Mouse (Mus musculus): ENCODE results near the gene Uvssa.
"Not testable (repeated sequence)": the region's sequence is repeated elsewhere in the genome, so short reads cannot be mapped to it uniquely, and the experiment has no call there.

Uvssa gene

DNA sequence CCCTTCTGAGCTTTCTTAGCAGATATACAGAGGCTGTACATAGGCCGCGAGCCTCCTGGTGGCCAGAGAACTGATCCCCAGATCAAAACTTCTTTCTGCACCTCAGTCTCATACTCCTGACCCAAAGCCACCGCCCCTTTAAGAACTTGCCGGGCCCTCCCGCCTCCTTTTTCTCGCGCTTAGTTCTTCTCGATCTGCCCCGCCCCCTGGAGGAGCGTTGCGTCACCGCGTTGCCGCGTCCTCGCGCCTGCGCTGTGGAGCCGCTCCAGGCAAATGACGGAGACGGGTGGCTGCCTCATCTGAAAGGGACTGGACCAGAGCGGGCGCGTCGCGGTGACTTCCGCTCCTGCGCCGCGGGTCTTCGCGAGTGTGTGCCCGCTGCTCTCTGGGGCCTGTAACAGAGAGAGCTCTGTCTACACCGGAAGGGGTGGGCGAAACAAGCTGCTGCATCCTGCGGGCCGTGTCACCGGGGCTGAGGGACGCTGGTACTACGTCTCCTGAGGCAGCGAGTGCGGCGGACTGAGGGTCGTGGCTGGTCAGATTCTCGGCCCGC, at the start of gene Uvssa:
Uvssa (plus strand) TSS at position 248 of the 553 bp plus-strand sequence.
- peak; percentile 98 for DNase-seq

GRCm38 (mm10) chr5:33334381-33335272, 43.7 kb upstream of the Uvssa start:
- no peak for DNase-seq

- peak; percentile 97 for DNase-seq
Measured at GRCm38 (mm10) chr5:33335273-33335976, 42.9 kb upstream of the Uvssa start, which contains the start of gene Maea. Gene Maea, plus strand, starts transcription at chr5:33335509.

DNA sequence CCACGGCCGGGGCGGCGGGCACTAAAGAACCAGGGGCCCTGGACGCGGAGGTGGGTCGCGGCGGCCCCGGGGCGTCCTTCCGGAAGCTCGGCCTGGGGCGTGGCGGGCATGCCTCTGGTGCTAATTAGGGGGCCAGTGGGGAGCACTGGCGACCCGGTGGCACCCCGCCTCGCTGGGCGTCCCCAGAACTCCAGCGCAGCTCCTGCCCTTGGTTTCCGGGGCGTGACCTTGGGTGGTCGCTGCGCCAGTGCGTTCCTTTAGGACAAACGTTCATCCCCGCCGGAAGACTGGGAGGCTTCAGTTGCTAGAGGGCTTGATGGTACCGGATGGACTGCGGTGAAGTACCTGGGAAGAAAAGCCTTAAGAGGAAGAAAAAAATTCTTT, 42.4 kb upstream of the Uvssa start:
- DNase-seq = no peak

- DNase-seq = no peak
Measured at GRCm38 (mm10) chr5:33337206-33337605, 41.1 kb upstream of the Uvssa start.

GRCm38 (mm10) chr5:33341165-33341564, 37.2 kb upstream of the Uvssa start:
- DNase-seq = no peak

DNA sequence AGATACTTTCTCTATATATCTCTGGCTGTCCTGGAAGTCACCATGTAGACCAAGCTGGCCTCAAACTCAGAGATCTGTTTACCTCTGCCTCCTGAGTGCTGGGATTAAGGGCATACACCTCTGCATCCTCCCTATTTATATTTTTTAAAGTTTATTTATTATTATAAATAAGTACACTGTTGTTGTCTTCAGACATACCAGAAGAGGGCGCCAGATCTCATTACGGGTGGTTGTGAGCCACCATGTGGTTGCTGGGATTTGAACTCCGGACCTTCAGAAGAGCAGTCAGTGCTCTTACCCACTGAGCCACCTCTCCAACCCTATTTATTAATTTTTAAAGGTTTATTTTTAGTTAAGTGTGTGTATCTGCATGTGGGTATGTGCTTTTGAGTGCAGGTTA, 36.1 kb upstream of the Uvssa start:
- DNase-seq = not testable (repeated sequence)

DNA sequence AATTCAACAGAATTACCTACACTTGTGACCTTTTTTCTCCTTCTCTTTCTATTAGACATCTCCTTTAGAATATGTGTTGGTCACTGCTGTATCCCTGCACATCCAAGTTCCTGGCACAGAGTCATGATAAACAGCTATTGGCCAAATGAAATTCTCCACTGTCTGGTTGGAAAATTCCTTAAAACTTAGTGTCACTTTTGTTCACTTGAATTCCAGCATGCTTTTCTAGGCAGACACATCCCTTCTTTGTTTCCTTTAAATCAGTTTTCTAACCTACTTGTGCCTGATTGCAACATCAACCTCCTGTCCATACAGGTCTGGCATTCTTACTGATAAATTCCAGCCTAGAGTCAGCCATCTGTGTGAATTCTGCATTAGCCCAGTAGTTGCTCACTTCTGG, 35.5 kb upstream of the Uvssa start:
- DNase-seq = no peak

GRCm38 (mm10) chr5:33343571-33343970, 34.8 kb upstream of the Uvssa start:
- DNase-seq = no peak

DNA sequence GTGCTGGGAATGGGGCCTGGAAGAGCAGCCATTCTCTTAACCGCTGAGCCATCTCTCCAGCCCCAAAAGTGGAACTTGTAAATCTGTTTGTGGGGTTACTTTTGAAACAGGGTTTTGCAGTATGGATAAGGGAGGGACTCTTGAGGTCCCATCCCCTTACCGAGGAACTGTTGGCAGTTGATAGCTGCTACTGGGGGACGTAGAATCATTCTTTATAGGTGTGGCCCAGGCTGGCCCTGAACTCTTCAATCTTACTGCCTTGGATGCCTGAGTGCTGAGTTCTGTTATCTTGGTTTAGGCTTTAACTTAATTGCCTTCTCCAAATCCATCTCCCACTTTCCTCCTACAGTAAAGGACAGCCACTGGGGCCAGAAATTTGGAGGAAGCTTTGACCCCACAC, 34.3 kb upstream of the Uvssa start:
- no peak for DNase-seq

GRCm38 (mm10) chr5:33347620-33348019, 30.7 kb upstream of the Uvssa start:
- DNase-seq = no peak

GRCm38 (mm10) chr5:33349205-33349604, 29.1 kb upstream of the Uvssa start:
- DNase-seq = no peak

DNA sequence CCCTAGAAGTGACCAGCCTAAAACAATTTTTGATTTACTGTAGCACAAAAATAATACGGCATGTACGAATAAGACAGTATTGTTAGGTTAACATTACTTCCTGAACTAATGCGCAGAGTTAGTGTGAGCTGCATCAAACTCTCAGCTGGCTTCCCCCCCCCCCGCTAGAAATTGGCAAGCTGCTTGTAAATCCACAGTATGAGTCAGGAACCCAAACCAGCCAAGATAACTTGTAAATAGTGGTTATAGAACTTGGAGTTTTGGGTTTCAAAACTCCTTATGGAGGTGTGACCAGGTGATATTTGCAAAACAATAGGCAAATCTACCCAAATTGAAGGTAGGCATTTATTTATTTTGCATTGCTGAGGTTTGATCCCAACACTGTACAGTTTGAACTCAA, 28.6 kb upstream of the Uvssa start:
- no peak for DNase-seq

DNA sequence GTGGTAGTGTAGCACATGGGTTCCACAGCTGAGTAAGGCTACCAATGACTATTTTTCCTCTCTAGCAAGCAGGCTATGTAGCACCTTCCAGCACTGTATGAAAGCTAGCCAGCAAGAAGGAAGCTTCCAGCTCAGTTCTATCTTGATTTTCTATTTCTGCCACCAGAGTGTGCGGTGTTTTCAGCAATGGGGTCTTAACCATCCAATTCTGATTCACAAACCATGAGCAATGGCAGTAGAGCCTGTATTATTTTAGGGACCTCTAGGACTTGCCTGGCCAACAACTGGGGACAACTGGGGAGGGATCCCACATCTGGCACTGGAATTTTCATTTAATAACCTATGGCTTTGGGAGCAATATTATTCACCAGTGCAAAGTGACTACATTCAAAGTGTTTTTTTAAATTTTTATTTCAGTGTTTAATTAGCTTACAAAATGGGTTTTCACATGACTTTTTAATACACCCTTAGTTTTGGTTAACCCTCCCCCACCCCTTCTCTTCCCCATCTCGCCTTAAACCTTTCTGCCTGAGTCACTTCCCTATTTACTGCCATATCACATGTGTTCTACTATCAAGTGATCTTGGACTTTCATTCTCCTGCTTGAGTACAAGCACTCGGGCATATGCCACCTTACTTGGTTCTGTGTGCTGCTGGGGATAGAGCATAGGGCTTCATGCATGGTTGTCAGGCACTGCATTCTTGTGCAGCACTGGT, 26.6 kb upstream of the Uvssa start:
- no peak for DNase-seq

DNA sequence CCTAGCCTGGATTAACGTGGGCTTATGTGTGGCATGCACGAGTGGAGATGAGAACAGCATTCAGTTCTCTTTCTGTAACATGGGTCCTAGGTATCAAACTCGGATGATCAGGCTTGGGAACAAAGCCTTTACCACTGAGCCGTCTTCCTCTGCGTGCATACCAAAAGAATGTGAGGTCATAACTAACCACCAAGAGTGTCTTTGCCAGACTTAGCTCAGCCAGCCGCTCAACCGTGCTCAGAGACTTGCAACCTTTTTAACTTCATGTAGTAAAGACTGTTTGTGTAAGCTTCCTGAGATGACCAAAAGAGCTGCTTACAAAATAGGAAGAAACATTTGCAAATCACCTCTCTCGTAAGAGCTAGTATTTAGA, 26.1 kb upstream of the Uvssa start:
- DNase-seq = no peak

GRCm38 (mm10) chr5:33353011-33353410, 25.3 kb upstream of the Uvssa start:
- DNase-seq = no peak

DNA sequence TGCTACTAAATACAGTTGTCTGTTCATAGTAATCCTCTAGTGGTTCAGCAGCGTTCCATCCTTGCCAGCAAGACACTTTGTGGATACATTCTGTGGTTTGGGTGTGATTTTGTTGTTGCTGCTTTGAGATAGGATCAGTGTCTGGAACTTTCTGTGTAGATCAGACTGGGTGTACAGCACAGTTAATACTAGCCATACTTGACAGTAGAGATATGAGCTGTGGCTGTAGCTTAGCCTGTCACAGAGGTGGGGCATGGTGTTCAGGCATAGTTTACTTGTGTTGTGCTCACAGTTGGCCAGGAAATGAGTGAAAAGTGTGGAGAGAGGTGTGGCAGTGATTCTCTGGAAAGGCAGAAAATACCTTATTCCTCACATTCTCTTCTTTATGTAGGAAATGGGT, 20.9 kb upstream of the Uvssa start:
- DNase-seq = no peak

DNA sequence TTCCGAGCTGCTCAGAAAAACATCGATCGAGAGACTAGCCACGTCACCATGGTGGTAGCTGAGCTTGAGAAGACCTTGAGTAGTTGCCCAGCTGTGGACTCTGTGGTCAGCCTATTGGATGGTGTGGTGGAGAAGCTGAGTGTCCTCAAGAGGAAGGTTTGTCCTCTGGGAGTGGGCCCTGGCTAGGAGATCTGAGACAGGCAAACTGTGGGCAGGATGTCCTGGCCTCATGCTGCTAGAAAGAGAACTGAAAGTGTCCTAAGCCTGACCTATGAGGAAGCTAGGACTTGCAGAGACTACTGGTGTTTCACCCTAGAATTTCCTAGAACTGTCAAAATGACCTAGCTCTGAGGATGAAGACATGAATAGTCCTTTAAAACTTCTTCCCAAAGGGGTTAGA, 19.9 kb upstream of the Uvssa start:
- DNase-seq = no peak

GRCm38 (mm10) chr5:33363263-33363662, 15.1 kb upstream of the Uvssa start:
- no peak for DNase-seq

GRCm38 (mm10) chr5:33368651-33369050, 9.7 kb upstream of the Uvssa start:
- DNase-seq = peak; percentile 28

DNA sequence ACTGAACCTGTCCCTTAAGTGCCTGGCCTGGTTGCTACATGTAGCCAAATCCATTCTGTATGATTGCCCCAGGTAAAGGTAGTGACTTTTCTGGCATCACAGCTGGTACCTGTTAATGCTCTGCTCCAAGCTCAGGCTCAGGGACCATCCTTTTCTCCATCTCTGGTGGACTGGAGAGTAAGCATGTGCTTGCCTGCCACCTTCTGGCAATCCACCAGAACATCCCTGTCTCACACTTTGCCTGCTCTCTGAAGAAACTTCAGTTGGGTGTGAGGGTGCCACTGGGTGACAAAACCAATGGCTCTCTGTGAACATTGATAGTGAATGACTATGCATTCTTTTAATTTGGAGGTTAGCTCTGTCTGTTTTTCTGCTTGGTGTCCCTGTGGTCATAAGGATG, 7.2 kb upstream of the Uvssa start:
- DNase-seq = no peak

DNA sequence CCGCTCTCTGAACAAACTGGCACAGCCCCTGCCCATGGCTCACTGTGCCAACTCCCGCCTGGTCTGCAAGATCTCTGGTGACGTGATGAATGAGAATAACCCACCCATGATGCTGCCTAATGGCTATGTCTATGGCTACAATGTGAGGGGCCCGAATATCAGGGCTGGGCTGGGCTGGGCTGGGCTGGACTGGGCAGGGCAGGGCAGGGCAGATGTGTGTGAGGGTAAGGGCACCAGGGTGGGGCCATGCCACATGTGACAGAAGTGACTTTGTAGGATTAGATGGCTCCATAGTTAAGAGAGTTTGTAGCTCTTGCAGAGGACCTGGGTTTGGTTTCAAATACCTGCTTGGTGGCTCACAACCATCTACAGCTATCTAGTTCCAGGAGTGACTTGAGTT, 6.7 kb upstream of the Uvssa start:
- DNase-seq = no peak

GRCm38 (mm10) chr5:33372331-33373038, 5.9 kb upstream of the Uvssa start:
- peak; percentile 57 for DNase-seq
